Comparison of ENCODE assay signal across 9 mouse cellular contexts in the genomic region with DNA sequence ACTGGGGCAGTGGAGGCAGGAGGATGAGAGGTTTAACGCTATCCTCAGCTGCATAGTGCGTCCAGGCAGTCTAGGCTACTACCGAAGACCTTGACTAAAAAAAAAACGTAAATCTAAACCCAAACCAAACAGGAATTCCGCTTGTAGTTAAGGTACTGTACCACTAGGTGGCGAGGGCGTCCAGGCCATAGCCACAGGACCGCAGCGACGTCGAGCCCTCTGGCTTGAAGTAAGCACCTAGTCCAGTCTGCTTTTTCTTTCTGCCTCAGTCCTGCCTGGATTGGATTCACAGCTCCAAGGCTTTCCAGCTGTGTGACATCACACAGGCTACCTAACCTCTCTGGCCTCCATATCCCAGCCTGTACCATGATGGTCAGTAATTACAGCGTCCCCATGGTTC. TPM values are rescaled to one million over a fixed set of nuclear protein-coding genes. Genes with fewer than 3 reads are reported as not detected.
DNase-seq lines count a peak whose midpoint lies in the region; ATAC-seq and TF ChIP-seq lines count a peak whose summit lies in the region.
"Had no signal": no experiment of that assay in that cellular context is flagged by ENCODE, and none has a peak within 500 bp of the region (broad histone marks: within the 10 kb centered on the region; RNA-seq: fewer than 3 reads in every experiment).

No protein-coding gene starts in this region.

- DNase-seq in forebrain, postnatal 0 days = no peak
- peak; percentile 62 for DNase-seq in right cerebral cortex, adult 18-20 months
- no peak for DNase-seq in right cerebral cortex, postnatal 14 days
- peak; percentile 63 for DNase-seq in c-Kit-positive CD71-positive TER-119-negative erythroid progenitor cells, embryonic 14.5 days (ENCODE audit: low read depth)
- DNase-seq in gastrocnemius, postnatal 10 days = peak; percentile 43
- peak; percentile 37 to 48 (median 37) for DNase-seq in liver, embryonic 14.5 days (ENCODE audit: low read depth in 3 of 3, low spot score in 3 of 3)
- peak; percentile 47 to 69 for DNase-seq in spleen, adult 18-20 months

- no peak overlapping the region for H3K4me3 ChIP-seq in forebrain, postnatal 0 days (ENCODE audit: low read depth, low read length)
- no peak overlapping the region for H3K4me3 ChIP-seq in forebrain, embryonic 13.5 days
- H3K4me3 ChIP-seq in liver, embryonic 14.5 days (ENCODE audit: insufficient read depth in 1 of 2, low read depth in 2 of 2, low read length in 2 of 2) = no peak overlapping the region
- H3K4me3 ChIP-seq: liver, embryonic 15.5 days had no signal

- H3K9me3 ChIP-seq in forebrain, postnatal 0 days (ENCODE audit: low read length) = no peaks in the 10 kb centered on the region
- H3K9me3 ChIP-seq in forebrain, embryonic 13.5 days (replicated peaks) = no peaks in the 10 kb centered on the region
- no peaks in the 10 kb centered on the region for H3K9me3 ChIP-seq in liver, embryonic 14.5 days (ENCODE audit: control insufficient read depth, low read length)
- H3K9me3 ChIP-seq: liver, embryonic 15.5 days had no signal

- no peak overlapping the region for H3K4me2 ChIP-seq in forebrain, postnatal 0 days (ENCODE audit: low read depth)
- no peak overlapping the region for H3K4me2 ChIP-seq in forebrain, embryonic 13.5 days
- H3K4me2 ChIP-seq in liver, embryonic 14.5 days (ENCODE audit: low read depth) = no peak overlapping the region
- H3K4me2 ChIP-seq: liver, embryonic 15.5 days had no signal

- no peak for ATAC-seq in forebrain, postnatal 0 days
- ATAC-seq in forebrain, embryonic 13.5 days = no peak
- no peak for ATAC-seq in liver, embryonic 14.5 days (ENCODE audit: insufficient read depth)

- H3K4me1 ChIP-seq in forebrain, postnatal 0 days (ENCODE audit: insufficient read depth) = peaks cover 3% of the 10 kb centered on the region; the same call in 1 of the 2 replicates
- H3K4me1 ChIP-seq in forebrain, embryonic 13.5 days = peaks cover 5% of the 10 kb centered on the region
- peaks cover 0 to 8% of the 10 kb centered on the region in 2 experiments; a peak in 2 of 4 replicates for H3K4me1 ChIP-seq in liver, embryonic 14.5 days (replicated peaks; ENCODE audit: control insufficient read depth in 2 of 2, insufficient read depth in 2 of 2, low read length in 1 of 2)

- H3K9ac ChIP-seq in forebrain, postnatal 0 days = no peak overlapping the region
- H3K9ac ChIP-seq in forebrain, embryonic 13.5 days = no peak overlapping the region
- H3K9ac ChIP-seq in liver, embryonic 14.5 days (replicated peaks) = no peak overlapping the region
- H3K9ac ChIP-seq: liver, embryonic 15.5 days had no signal

- TF ChIP-seq EP300 in liver, embryonic 14.5 days (IDR thresholded peaks at IDR 0.05; ENCODE audit: low read depth) = no peak

- H3K27me3 ChIP-seq in forebrain, postnatal 0 days (ENCODE audit: insufficient read depth, low read length) = no peaks in the 10 kb centered on the region
- peaks cover 21% of the 10 kb centered on the region for H3K27me3 ChIP-seq in forebrain, embryonic 13.5 days
- peaks cover 11% of the 10 kb centered on the region for H3K27me3 ChIP-seq in liver, embryonic 14.5 days (ENCODE audit: control insufficient read depth, insufficient read depth, low read length)

- no peak overlapping the region for H3K27ac ChIP-seq in forebrain, postnatal 0 days (ENCODE audit: low read depth, low read length)
- H3K27ac ChIP-seq in forebrain, embryonic 13.5 days = no peak overlapping the region
- H3K27ac ChIP-seq in liver, embryonic 14.5 days = no peak overlapping the region
- H3K27ac ChIP-seq: liver, embryonic 15.5 days had no signal

- 10% methylated on average over 12 of the region's 12 CpGs for WGBS in forebrain, postnatal 0 days
- 12% methylated on average over 12 of the region's 12 CpGs for WGBS in forebrain, embryonic 13.5 days
- WGBS in liver, embryonic 14.5 days (ENCODE audit: insufficient replicate concordance) = 9% methylated on average over 12 of the region's 12 CpGs

- H3K36me3 ChIP-seq in forebrain, postnatal 0 days (ENCODE audit: insufficient read depth) = no peaks in the 10 kb centered on the region
- H3K36me3 ChIP-seq in forebrain, embryonic 13.5 days (ENCODE audit: poor library complexity, severe bottlenecking) = no peaks in the 10 kb centered on the region
- no peaks in the 10 kb centered on the region for H3K36me3 ChIP-seq in liver, embryonic 14.5 days (replicated peaks; ENCODE audit: control insufficient read depth, insufficient read depth, low read depth)
- H3K36me3 ChIP-seq: liver, embryonic 15.5 days had no signal

- peak; percentile 57; the same call in 1 of the 2 replicates for TF ChIP-seq CTCF in forebrain, postnatal 0 days (IDR thresholded peaks at IDR 0.05; ENCODE audit: low read depth)
- peak; percentile 97 for TF ChIP-seq CTCF in liver, embryonic 14.5 days (IDR thresholded peaks at IDR 0.05; ENCODE audit: low read depth)

RNA-seq across cellular contexts. Expression of a gene that starts 5.1 kb away (rescaled TPM):
- total RNA-seq in forebrain, postnatal 0 days (2014; rRNA removed) = 29.3 and 38.7 TPM in 2 replicates
- 42.5 and 62.5 TPM in 2 replicates for polyA plus RNA-seq in forebrain, postnatal 0 days (2015; fragmentation: Nextera tagmentation; extraction: Ambion mirVana)
- polyA plus RNA-seq in forebrain, embryonic 13.5 days (2015; fragmentation: Nextera tagmentation; extraction: Ambion mirVana) = 14.8 and 18.2 TPM in 2 replicates
- 1 to 10 TPM in 1 of 2 experiments, under 1 TPM in 1; 0.33 to 1.8 TPM for total RNA-seq in gastrocnemius, postnatal 10 days (2021)
- polyA plus RNA-seq in liver, embryonic 14.5 days (2012; rRNA removed) = 0.03 and 0.08 TPM in 2 replicates
- polyA plus RNA-seq in liver, embryonic 14.5 days (2014; fragmentation: Nextera tagmentation; extraction: Ambion mirVana) = 0.14 TPM in 1 of 2 replicates, not detected in the other

RNA-seq across cellular contexts. Expression of a gene that starts 13.7 kb away (rescaled TPM):
- 1,348 and 1,517 TPM in 2 replicates for total RNA-seq in forebrain, postnatal 0 days (2014; rRNA removed)
- polyA plus RNA-seq in forebrain, postnatal 0 days (2015; fragmentation: Nextera tagmentation; extraction: Ambion mirVana) = 502 and 620 TPM in 2 replicates
- 659 and 777 TPM in 2 replicates for polyA plus RNA-seq in forebrain, embryonic 13.5 days (2015; fragmentation: Nextera tagmentation; extraction: Ambion mirVana)
- 100 to 1,000 TPM; 708 to 712 TPM for total RNA-seq in gastrocnemius, postnatal 10 days (2021)
- polyA plus RNA-seq in liver, embryonic 14.5 days (2012; rRNA removed) = 1,128 and 1,708 TPM in 2 replicates
- 697 and 712 TPM in 2 replicates for polyA plus RNA-seq in liver, embryonic 14.5 days (2014; fragmentation: Nextera tagmentation; extraction: Ambion mirVana)

RNA-seq across cellular contexts. Expression of a gene that starts 15.1 kb away (rescaled TPM):
- total RNA-seq in forebrain, postnatal 0 days (2014; rRNA removed) = not detected in 2 replicates
- polyA plus RNA-seq in forebrain, postnatal 0 days (2015; fragmentation: Nextera tagmentation; extraction: Ambion mirVana) = not detected in 2 replicates
- polyA plus RNA-seq in forebrain, embryonic 13.5 days (2015; fragmentation: Nextera tagmentation; extraction: Ambion mirVana) = not detected in 2 replicates
- total RNA-seq in gastrocnemius, postnatal 10 days (2021) = not detected
- not detected in 2 replicates for polyA plus RNA-seq in liver, embryonic 14.5 days (2012; rRNA removed)
- not detected in 2 replicates for polyA plus RNA-seq in liver, embryonic 14.5 days (2014; fragmentation: Nextera tagmentation; extraction: Ambion mirVana)
- polyA plus RNA-seq: liver, embryonic 15.5 days had no signal

RNA-seq across cellular contexts. Expression of a gene that starts 26.9 kb away (rescaled TPM):
- 324 and 329 TPM in 2 replicates for total RNA-seq in forebrain, postnatal 0 days (2014; rRNA removed)
- polyA plus RNA-seq in forebrain, postnatal 0 days (2015; fragmentation: Nextera tagmentation; extraction: Ambion mirVana) = 249 TPM in 2 replicates
- polyA plus RNA-seq in forebrain, embryonic 13.5 days (2015; fragmentation: Nextera tagmentation; extraction: Ambion mirVana) = 191 and 196 TPM in 2 replicates
- 100 to 1,000 TPM; 267 to 291 TPM for total RNA-seq in gastrocnemius, postnatal 10 days (2021)
- 15.3 and 20.9 TPM in 2 replicates for polyA plus RNA-seq in liver, embryonic 14.5 days (2012; rRNA removed)
- polyA plus RNA-seq in liver, embryonic 14.5 days (2014; fragmentation: Nextera tagmentation; extraction: Ambion mirVana) = 10.3 and 10.7 TPM in 2 replicates

Comparison
In these comparisons a context has a peak if more than half of its experiments do, and no peak if none do; other contexts are left out.
1. DNase-seq: peak in right cerebral cortex, adult 18-20 months (single experiment), c-Kit-positive CD71-positive TER-119-negative erythroid progenitor cells, embryonic 14.5 days (single experiment), gastrocnemius, postnatal 10 days (single experiment), liver, embryonic 14.5 days (3 of 3) and spleen, adult 18-20 months (2 of 2); none in forebrain, postnatal 0 days (single experiment) and right cerebral cortex, postnatal 14 days (single experiment).
2. RNA of a gene that starts 5.1 kb away (polyA plus RNA-seq): 42.5 to 62.5 TPM in forebrain, postnatal 0 days and 14.8 to 18.2 TPM in forebrain, embryonic 13.5 days; 0.03 to 0.14 TPM in liver, embryonic 14.5 days; every median in the first group is over 10 times any median in the second.